ENCODE assay signal across 16 mouse cellular contexts in genomic region chr15:51255203-51255615, GRCm38 (mm10).
"Had no signal": no experiment of that assay in that cellular context is flagged by ENCODE, and none has a peak within 500 bp of the region (broad histone marks: within the 10 kb centered on the region; RNA-seq: fewer than 3 reads in every experiment).

No protein-coding gene starts in this region.

- H3K4me3 ChIP-seq: kidney, embryonic 15.5 days; limb, embryonic 13.5 days; midbrain, embryonic 10.5 days; neural tube, embryonic 12.5 days; stomach, embryonic 15.5 days had no signal

- H3K9me3 ChIP-seq: kidney, embryonic 15.5 days; limb, embryonic 13.5 days; midbrain, embryonic 10.5 days; neural tube, embryonic 12.5 days; stomach, embryonic 15.5 days had no signal

- H3K36me3 ChIP-seq: kidney, embryonic 15.5 days; limb, embryonic 13.5 days; midbrain, embryonic 10.5 days; neural tube, embryonic 12.5 days; stomach, embryonic 15.5 days had no signal

- H3K4me1 ChIP-seq: kidney, embryonic 15.5 days; limb, embryonic 13.5 days; midbrain, embryonic 10.5 days; neural tube, embryonic 12.5 days; stomach, embryonic 15.5 days had no signal

- H3K9ac ChIP-seq: kidney, embryonic 15.5 days; limb, embryonic 13.5 days; liver, embryonic 14.5 days; neural tube, embryonic 12.5 days; stomach, embryonic 15.5 days had no signal

- DNase-seq: kidney, adult 2 months; kidney, postnatal 14 days; left cerebral cortex, postnatal 4 days; lung, adult 18-20 months; lung, postnatal 10 days; midbrain, embryonic 14.5 days; right cerebral cortex, postnatal 4 days; spleen, adult 18-20 months; thymus, adult 2 months; thymus, postnatal 25 days had no signal

- H3K4me2 ChIP-seq: kidney, embryonic 15.5 days; limb, embryonic 13.5 days; neural tube, embryonic 12.5 days; stomach, embryonic 15.5 days had no signal

- H3K27ac ChIP-seq: kidney, embryonic 15.5 days; limb, embryonic 13.5 days; liver, embryonic 14.5 days; midbrain, embryonic 10.5 days; neural tube, embryonic 12.5 days; stomach, embryonic 15.5 days had no signal

- H3K27me3 ChIP-seq: kidney, embryonic 15.5 days; limb, embryonic 13.5 days; neural tube, embryonic 12.5 days; stomach, embryonic 15.5 days had no signal
